Mouse (Mus musculus) liver, embryonic 13.5 days (tissue): ENCODE results near the gene Ffar4. TPM values are rescaled to one million over a fixed set of nuclear protein-coding genes. Genes with fewer than 3 reads are reported as not detected.

Experiments used
- ATAC-seq: fragments of 200-750 bp; cut with Nextera tagmentation; 2 replicates; pipeline ENCODE4 v1.8.0; 2017; ENCODE audit warnings: low read depth, mild to moderate bottlenecking, moderate number of reproducible peaks, moderate library complexity
- DNase-seq: peaks from one replicate; pipeline ENCODE4 v3.0.0; 2022
- H3K27ac ChIP-seq: fragments of 300-500 bp; sonication (generic); 2 replicates; pipeline ENCODE4 v1.5.1; 2015; ENCODE audit warnings: moderate library complexity, mild to moderate bottlenecking, inconsistent platforms
- H3K27me3 ChIP-seq: fragments of 300-500 bp; sonication (generic); 2 replicates; pipeline ENCODE4 v1.6.1; 2015; ENCODE audit warnings: mild to moderate bottlenecking, inconsistent platforms
- H3K36me3 ChIP-seq: fragments of 300-500 bp; sonication (generic); 2 replicates; pipeline ENCODE4 v1.6.1; 2015; ENCODE audit warnings: mild to moderate bottlenecking, inconsistent platforms
- H3K4me1 ChIP-seq: fragments of 300-500 bp; sonication (generic); replicated peaks from 2 replicates; pipeline ENCODE4 v1.6.1; 2015; ENCODE audit warnings: inconsistent platforms
- H3K4me2 ChIP-seq: fragments of 300-500 bp; sonication (generic); 2 replicates; pipeline ENCODE4 v1.6.1; 2015; ENCODE audit warnings: inconsistent platforms, mild to moderate bottlenecking, moderate library complexity
- H3K4me3 ChIP-seq: fragments of 300-500 bp; sonication (generic); replicated peaks from 2 replicates; pipeline ENCODE4 v1.5.1; 2015; ENCODE audit warnings: mild to moderate bottlenecking, inconsistent platforms
- H3K9ac ChIP-seq: fragments of 300-500 bp; sonication (generic); 2 replicates; pipeline ENCODE4 v1.6.1; 2015; ENCODE audit warnings: mild to moderate bottlenecking, inconsistent platforms
- H3K9me3 ChIP-seq: fragments of 300-500 bp; sonication (generic); replicated peaks from 2 replicates; pipeline ENCODE4 v1.6.1; 2016; ENCODE audit warnings: inconsistent platforms
- WGBS: fragments of 180-500 bp; shearing (Covaris S2); methylation state at CpG from one replicate; pipeline ENCODE4 v1.1.7; 2015; ENCODE audit not compliant: insufficient replicate concordance; 5-methylcytosine and 5-hydroxymethylcytosine counted together
- polyA plus RNA-seq: library from polyadenylated mRNA; unstranded; fragments of >200 nt; fragmentation: Nextera tagmentation; extraction: Ambion mirVana; gene quantifications from 2 replicates; pipeline ENCODE4 v1.2.1, GENCODE M21; 2015

The Ffar4 gene
- 0.12 and 0.17 TPM in 2 replicates for polyA plus RNA-seq

DNA sequence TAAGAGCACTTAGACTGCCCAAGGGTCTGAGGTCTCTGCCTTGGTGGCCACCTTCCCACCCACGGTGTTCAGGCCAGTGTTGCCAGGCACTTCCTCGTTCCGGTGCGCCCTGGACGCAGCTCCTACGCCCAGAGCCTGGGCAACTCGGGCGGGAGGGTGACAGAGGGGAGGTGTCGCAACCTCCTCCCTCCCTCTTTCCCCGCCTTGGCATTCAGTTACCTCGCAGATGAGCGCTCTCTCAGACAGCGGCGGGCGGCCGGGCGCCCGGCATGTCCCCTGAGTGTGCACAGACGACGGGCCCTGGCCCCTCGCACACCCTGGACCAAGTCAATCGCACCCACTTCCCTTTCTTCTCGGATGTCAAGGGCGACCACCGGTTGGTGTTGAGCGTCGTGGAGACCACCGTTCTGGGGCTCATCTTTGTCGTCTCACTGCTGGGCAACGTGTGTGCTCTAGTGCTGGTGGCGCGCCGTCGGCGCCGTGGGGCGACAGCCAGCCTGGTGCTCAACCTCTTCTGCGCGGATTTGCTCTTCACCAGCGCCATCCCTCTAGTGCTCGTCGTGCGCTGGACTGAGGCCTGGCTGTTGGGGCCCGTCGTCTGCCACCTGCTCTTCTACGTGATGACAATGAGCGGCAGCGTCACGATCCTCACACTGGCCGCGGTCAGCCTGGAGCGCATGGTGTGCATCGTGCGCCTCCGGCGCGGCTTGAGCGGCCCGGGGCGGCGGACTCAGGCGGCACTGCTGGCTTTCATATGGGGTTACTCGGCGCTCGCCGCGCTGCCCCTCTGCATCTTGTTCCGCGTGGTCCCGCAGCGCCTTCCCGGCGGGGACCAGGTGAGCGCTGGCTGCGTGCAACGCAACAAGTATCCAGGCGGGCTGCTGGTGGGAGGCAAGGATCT is at the start of gene Ffar4:
TSS of gene Ffar4 (plus strand) at position 214 of the 901 bp plus-strand sequence.
- H3K9me3 ChIP-seq = no peaks in the 10 kb centered on the region
- no peaks in the 10 kb centered on the region for H3K4me1 ChIP-seq
- H3K36me3 ChIP-seq = no peaks in the 10 kb centered on the region
- 2% methylated on average over 76 of the region's 77 CpGs for WGBS
- no peak within 1 kb of the TSS for H3K27ac ChIP-seq
- H3K9ac ChIP-seq = no peak within 1 kb of the TSS
- H3K4me3 ChIP-seq = peak within 1 kb of the TSS; percentile 30
- DNase-seq = no peak
- ATAC-seq = no peak
- H3K27me3 ChIP-seq = peaks cover 43% of the 10 kb centered on the region
- H3K4me2 ChIP-seq = peak within 1 kb of the TSS; percentile 53

DNA sequence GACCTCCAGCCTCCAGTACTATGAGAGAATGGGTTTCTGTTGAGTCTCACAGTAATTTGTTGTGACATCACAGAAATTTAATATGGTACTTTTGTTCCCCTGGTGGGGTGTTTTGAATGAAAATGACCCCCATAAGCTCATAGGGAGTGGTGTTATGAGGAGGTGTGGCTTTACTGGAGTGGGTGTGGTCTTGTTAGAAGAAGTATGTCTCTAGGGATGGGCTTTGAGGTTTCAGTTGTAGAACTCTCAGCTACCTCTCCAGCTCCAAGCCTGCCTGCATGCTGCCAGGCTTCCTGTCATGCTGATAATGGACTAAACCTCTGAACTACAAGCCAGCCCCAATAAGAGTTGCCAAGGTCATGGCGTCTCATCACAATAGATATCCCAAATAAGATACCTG is 47.2 kb upstream of the Ffar4 start:
- H3K36me3 ChIP-seq = no peaks in the 10 kb centered on the region
- no peak overlapping the region for H3K27ac ChIP-seq
- no peak for DNase-seq
- H3K4me3 ChIP-seq = no peak overlapping the region
- H3K27me3 ChIP-seq = peaks cover 42% of the 10 kb centered on the region
- 57% methylated on average over 1 of the region's 1 CpGs for WGBS
- peaks cover 11% of the 10 kb centered on the region for H3K4me1 ChIP-seq
- H3K4me2 ChIP-seq = no peak overlapping the region
- ATAC-seq = no peak
- H3K9ac ChIP-seq = no peak overlapping the region
- H3K9me3 ChIP-seq = no peaks in the 10 kb centered on the region

DNA sequence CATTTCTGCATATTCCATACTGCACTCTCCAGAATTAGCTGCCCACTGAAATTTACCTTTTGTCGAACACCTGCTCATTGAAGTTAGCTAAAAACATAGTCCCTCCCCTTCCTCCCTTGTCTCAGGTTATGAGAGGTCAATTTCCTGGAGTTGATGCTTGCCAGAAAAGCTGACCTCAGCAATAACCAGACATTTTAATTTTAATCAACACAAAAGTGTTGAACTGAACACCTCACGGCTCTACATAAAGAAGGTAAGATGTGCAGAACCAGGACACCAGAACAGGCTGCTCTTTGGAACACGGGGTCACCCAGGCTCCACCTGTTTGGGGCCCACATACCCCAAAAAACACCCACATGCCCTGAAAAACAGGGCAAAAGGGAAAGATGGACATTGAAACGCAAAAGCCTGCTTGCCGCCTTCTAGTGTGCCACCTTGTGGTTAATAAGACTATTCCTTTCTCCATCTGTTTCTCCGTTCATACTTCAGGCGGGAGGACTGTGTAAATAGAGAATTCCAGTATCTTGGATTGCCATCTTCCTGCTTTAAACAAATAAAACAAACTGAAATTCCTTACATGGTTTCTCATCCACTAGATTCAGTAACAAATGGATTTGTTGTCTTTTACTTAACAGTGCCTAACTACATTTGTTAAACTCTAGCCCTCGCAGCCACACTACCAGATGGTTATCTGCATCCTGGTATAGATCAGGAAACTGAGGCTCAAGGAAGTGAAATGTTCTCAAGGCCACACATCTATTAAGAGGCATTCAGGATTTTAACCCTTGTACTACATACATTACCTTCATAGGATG is 43.4 kb upstream of the Ffar4 start:
- WGBS = 17% methylated on average over 8 of the region's 8 CpGs
- no peak overlapping the region for H3K9ac ChIP-seq
- H3K9me3 ChIP-seq = no peaks in the 10 kb centered on the region

DNA sequence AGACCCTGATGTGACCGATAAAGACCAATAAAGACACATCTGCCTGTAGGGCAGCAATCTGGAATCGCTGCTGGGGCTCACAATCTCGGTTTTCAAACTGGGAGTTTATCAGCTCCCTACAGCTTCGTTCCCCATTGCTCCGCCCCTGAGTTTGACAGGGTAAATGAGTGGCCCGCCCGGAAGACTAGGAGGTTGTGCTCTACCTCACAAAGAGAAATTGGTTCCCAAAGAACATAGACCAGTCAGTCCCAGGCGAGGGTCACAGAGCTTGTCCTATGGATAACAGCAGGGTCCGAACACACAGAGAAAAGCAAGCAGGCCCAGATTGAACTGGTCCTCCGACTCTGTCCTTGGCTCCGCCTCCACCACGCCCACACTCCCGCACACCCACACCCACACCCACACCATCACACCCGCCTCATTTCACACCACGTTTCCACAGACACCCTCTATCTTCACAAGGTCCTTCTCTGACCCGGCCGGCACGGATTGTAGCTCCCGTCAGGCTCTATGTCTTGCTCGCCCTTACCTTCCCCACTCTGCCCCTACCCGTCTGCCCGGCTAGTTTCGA is 42.6 kb upstream of the Ffar4 start:
- no peak overlapping the region for H3K9ac ChIP-seq
- peak overlapping the region; percentile 67 for H3K4me2 ChIP-seq
- 2% methylated on average over 23 of the region's 23 CpGs for WGBS
- peak overlapping the region; percentile 64 for H3K4me3 ChIP-seq
- H3K36me3 ChIP-seq = no peaks in the 10 kb centered on the region
- peak; percentile 45 for DNase-seq
- H3K27me3 ChIP-seq = peaks cover 49% of the 10 kb centered on the region
- no peak overlapping the region for H3K27ac ChIP-seq
- H3K9me3 ChIP-seq = no peaks in the 10 kb centered on the region
- H3K4me1 ChIP-seq = peaks cover 21% of the 10 kb centered on the region
- ATAC-seq = peak; percentile 76

More for the DNA sequence above, 43.4 kb upstream of the Ffar4 start:
- H3K4me3 ChIP-seq = peak overlapping the region; percentile 64
- no peaks in the 10 kb centered on the region for H3K36me3 ChIP-seq
- H3K4me2 ChIP-seq = peak overlapping the region; percentile 67
- peaks cover 21% of the 10 kb centered on the region for H3K4me1 ChIP-seq
- no peak overlapping the region for H3K27ac ChIP-seq
- peaks cover 49% of the 10 kb centered on the region for H3K27me3 ChIP-seq
- ATAC-seq = no peak
- DNase-seq = no peak

DNA sequence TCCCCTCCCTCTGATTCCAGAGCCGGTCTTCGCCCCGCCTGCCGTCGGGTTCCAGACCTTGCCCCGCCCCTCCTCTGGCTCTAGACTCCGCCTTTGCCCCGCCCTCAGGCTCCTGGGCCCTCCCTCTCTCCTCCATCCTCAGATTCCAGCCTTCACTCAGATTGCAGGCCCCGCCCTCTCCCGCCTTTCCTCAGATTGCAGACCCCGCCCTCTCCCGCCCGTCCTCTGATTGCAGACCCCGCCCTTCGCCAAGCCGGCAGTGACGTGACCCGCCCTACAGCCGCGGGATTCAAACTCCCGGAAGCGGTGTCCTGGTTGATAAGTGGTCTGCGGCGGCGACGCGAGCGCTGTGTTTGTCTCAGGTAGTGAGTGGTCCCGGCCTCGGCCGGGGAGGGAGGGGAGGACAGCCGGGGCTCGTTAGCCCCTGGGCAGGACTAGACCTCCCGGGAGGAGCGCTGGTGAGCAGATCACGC is 42.1 kb upstream of the Ffar4 start, which contains the start of gene Cep55:
TSS of gene Cep55 (plus strand) at position 292 of the 473 bp plus-strand sequence.
- Histone ChIP-seq H3K4me1 (peaks cover 21% of the 10 kb centered on the region), H3K4me3 (peak within 1 kb of the TSS; percentile 64), H3K36me3 (no peaks in the 10 kb centered on the region), H3K9me3 (no peaks in the 10 kb centered on the region), H3K9ac (peak within 1 kb of the TSS; percentile 59), H3K4me2 (peak within 1 kb of the TSS; percentile 67), H3K27me3 (peaks cover 46% of the 10 kb centered on the region), H3K27ac (no peak within 1 kb of the TSS; the same call in 1 of the 2 replicates)
- ATAC-seq (peak; percentile 84), DNase-seq (peak; percentile 72)
- WGBS = 1% methylated on average over 36 of the region's 36 CpGs

DNA sequence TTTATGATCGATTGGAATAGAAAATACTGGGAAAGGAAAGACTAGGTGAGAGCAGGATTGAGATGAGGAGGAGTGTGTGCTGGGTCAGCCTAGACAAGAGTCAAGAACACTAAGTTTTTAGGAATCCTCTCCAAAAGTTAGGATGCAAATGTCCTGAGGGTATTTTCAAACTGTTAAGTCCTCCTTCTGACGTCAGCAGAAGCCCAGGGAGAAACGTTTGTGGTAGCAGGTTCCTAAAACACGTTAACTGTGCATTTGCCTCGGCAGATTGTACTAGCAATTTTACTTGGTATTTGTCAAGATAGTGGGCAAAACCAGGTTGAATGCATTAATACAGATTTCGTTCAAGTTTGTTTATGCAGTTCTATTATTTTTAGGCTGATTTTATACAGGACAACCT is 41.1 kb upstream of the Ffar4 start:
- Histone ChIP-seq H3K9me3 (no peaks in the 10 kb centered on the region), H3K27me3 (peaks cover 46% of the 10 kb centered on the region), H3K4me1 (peaks cover 21% of the 10 kb centered on the region), H3K27ac (no peak overlapping the region), H3K4me3 (peak overlapping the region; percentile 64), H3K36me3 (no peaks in the 10 kb centered on the region), H3K4me2 (peak overlapping the region; percentile 67), H3K9ac (no peak overlapping the region)
- DNase-seq (no peak), ATAC-seq (no peak)
- 13% methylated on average over 6 of the region's 6 CpGs for WGBS

DNA sequence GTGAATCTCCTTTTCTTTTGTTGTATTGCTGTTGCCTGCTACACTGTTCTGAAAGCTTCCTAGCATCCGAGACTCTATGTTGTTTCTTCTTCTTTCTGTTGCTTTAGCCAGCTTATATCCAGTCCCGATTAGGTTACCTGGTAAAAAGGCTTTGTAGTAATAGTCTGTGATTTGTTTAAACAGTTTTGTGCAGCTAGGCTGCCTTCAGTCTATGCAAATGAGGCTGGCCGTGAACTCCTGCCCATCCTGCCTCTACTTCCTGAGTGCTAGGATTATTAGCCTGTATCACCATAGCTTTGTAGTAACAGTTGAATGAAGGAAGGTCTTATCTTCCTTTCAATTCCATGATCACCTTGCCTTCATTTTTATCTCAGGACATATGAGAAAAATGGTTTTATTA is 40.6 kb upstream of the Ffar4 start:
- no peak for DNase-seq
- H3K36me3 ChIP-seq = no peaks in the 10 kb centered on the region
- no peak overlapping the region for H3K9ac ChIP-seq
- ATAC-seq = no peak
- H3K27ac ChIP-seq = no peak overlapping the region
- H3K4me2 ChIP-seq = peak overlapping the region; percentile 67; the same call in 1 of the 2 replicates
- WGBS = 52% methylated on average over 3 of the region's 3 CpGs
- H3K9me3 ChIP-seq = no peaks in the 10 kb centered on the region
- peaks cover 43% of the 10 kb centered on the region for H3K27me3 ChIP-seq
- peak overlapping the region; percentile 64; the same call in 1 of the 2 replicates for H3K4me3 ChIP-seq
- peaks cover 21% of the 10 kb centered on the region for H3K4me1 ChIP-seq

DNA sequence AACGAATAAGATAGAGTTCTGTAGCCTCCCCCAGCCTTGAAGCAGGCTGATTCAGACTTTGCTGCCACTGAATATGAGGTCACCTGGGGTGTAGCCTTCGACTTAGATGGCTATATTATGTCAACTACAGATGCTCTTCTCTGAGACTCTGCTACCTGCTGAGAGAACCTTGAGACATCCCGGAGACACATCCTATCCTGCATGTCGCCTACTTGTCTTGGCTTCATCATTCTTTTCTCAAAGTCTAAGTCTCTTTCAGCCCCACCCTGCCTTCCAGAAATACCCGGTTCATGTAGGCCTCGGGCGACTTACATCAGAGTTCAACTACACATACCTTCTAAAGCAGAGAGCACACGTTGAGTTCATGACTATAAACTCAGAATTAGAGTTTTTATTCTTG is 39.9 kb upstream of the Ffar4 start:
- H3K4me3 ChIP-seq = no peak overlapping the region
- peaks cover 21% of the 10 kb centered on the region for H3K4me1 ChIP-seq
- peaks cover 40% of the 10 kb centered on the region for H3K27me3 ChIP-seq
- H3K9me3 ChIP-seq = no peaks in the 10 kb centered on the region
- ATAC-seq = no peak
- H3K4me2 ChIP-seq = no peak overlapping the region
- DNase-seq = no peak
- H3K27ac ChIP-seq = no peak overlapping the region
- no peak overlapping the region for H3K9ac ChIP-seq
- 73% methylated on average over 8 of the region's 8 CpGs for WGBS
- H3K36me3 ChIP-seq = no peaks in the 10 kb centered on the region

DNA sequence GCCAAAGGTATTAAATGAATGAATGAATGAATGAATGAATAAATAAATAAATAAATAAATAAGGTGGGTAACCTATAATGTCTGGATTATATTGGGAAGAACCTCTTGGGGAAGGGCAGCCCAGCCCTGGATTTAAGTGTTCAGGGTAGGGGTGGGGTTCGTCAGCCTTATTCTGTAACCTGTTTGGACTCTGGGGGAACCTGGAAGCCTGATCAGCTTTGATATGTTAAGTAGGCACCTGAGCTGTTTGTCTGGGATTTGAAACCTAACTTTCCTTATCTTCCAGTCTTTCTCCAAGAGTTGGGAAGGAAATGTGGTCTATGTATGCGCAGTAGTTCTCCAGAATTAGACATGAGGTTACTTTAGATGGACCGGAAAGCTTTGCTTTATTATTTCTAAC is 33.7 kb upstream of the Ffar4 start:
- no peak for DNase-seq
- Histone ChIP-seq H3K4me1 (no peaks in the 10 kb centered on the region), H3K9me3 (no peaks in the 10 kb centered on the region), H3K27ac (no peak overlapping the region), H3K9ac (no peak overlapping the region), H3K4me3 (no peak overlapping the region), H3K27me3 (no peaks in the 10 kb centered on the region), H3K36me3 (no peaks in the 10 kb centered on the region), H3K4me2 (no peak overlapping the region)
- WGBS = 75% methylated on average over 3 of the region's 3 CpGs
- no peak for ATAC-seq

DNA sequence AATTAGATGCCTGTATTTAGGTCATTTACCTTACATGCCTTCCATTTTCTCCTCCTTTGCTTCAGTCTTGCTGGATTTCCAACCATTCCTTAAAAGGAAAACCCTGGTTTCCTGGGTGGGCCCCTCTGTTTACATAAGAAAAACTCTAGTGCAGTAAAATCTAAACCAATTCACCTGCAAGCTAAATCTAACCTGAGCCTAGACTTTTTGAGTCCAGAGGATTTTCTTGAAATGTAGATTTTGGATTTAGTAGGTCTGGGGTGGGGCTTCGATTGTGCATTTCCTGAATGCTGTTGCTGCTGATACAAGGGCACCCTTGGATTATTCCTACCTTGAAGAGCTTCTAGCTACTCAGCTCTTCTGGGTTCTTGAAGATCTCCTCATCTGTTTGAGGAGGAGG is 32.8 kb upstream of the Ffar4 start:
- DNase-seq (no peak), ATAC-seq (no peak)
- no peaks in the 10 kb centered on the region for H3K4me1 ChIP-seq
- no peaks in the 10 kb centered on the region for H3K27me3 ChIP-seq
- 66% methylated on average over 1 of the region's 1 CpGs for WGBS
- H3K4me2 ChIP-seq = no peak overlapping the region
- no peaks in the 10 kb centered on the region for H3K9me3 ChIP-seq
- H3K4me3 ChIP-seq = no peak overlapping the region
- no peak overlapping the region for H3K27ac ChIP-seq
- no peak overlapping the region for H3K9ac ChIP-seq
- no peaks in the 10 kb centered on the region for H3K36me3 ChIP-seq

DNA sequence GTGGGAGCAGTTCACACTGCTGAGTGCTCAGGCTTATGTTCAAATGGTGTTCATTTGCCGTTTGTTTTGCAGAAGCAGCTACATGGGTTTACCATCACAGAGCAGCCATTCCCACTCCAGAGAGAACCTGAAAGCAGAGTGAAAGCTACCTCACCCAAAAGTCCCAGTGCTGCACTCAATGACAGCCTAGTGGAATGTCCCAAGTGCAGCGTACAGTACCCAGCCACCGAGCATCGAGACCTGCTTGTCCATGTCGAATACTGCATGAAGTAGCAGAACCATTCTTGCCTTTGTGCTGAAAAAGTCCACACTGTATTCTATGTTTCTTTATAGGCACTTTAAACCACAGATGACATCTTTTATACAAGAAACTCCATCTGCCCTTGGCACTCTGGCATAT is 23.6 kb upstream of the Ffar4 start:
- Histone ChIP-seq H3K4me1 (no peaks in the 10 kb centered on the region), H3K4me2 (no peak overlapping the region), H3K9me3 (no peaks in the 10 kb centered on the region), H3K36me3 (peaks cover 25% of the 10 kb centered on the region), H3K27me3 (no peaks in the 10 kb centered on the region), H3K4me3 (no peak overlapping the region), H3K27ac (no peak overlapping the region), H3K9ac (no peak overlapping the region)
- WGBS = 87% methylated on average over 5 of the region's 5 CpGs
- ATAC-seq (no peak), DNase-seq (no peak)
